Mouse (Mus musculus) forebrain, postnatal 0 days (tissue): ENCODE measurements around the gene Tubd1. TPM values are rescaled to one million over a fixed set of nuclear protein-coding genes. Genes with fewer than 3 reads are reported as not detected.

Experiments
- ATAC-seq: fragments of 200-750 bp; cut with Nextera tagmentation; 2 replicates; pipeline ENCODE4 v1.8.0; 2017; ENCODE audit warnings: mild to moderate bottlenecking, moderate library complexity
- DNase-seq: peaks from one replicate; pipeline ENCODE4 v3.0.0-alpha.2; 2015
- H3K27ac ChIP-seq: fragments of 300-500 bp; sonication (generic); 2 replicates; pipeline ENCODE4 v1.5.1; 2014; ENCODE audit warnings: low read depth, mild to moderate bottlenecking, antibody characterized with exemption, low read length, moderate library complexity, mixed read lengths
- H3K27me3 ChIP-seq: fragments of 300-500 bp; sonication (generic); 2 replicates; pipeline ENCODE4 v1.6.1; 2014; ENCODE audit warnings: mild to moderate bottlenecking, low read length, mixed read lengths; ENCODE audit not compliant: insufficient read depth
- H3K36me3 ChIP-seq: fragments of 300-500 bp; sonication (generic); 2 replicates; pipeline ENCODE4 v1.6.1; 2014; ENCODE audit warnings: mild to moderate bottlenecking, moderate library complexity; ENCODE audit not compliant: insufficient read depth
- H3K4me1 ChIP-seq: fragments of 300-500 bp; sonication (generic); 2 replicates; pipeline ENCODE4 v1.6.1; 2014; ENCODE audit warnings: antibody characterized with exemption; ENCODE audit not compliant: insufficient read depth
- H3K4me2 ChIP-seq: fragments of 300-500 bp; sonication (generic); 2 replicates; pipeline ENCODE4 v1.6.1; 2014; ENCODE audit warnings: low read depth, mild to moderate bottlenecking, moderate library complexity
- H3K4me3 ChIP-seq: fragments of 300-500 bp; sonication (generic); 2 replicates; pipeline ENCODE4 v1.5.1; 2014; ENCODE audit warnings: low read depth, low read length, mixed read lengths
- H3K9ac ChIP-seq: fragments of 300-500 bp; sonication (generic); 2 replicates; pipeline ENCODE4 v1.6.1; 2014; ENCODE audit warnings: mild to moderate bottlenecking
- H3K9me3 ChIP-seq: fragments of 300-500 bp; sonication (generic); 2 replicates; pipeline ENCODE4 v1.6.1; 2016; ENCODE audit warnings: low read length
- CTCF ChIP-seq: sonication (generic); IDR thresholded peaks from 2 replicates; pipeline ENCODE4 v1.5.1; 2016; ENCODE audit warnings: antibody characterized with exemption, control low read depth, low read depth
- WGBS: fragments of 180-500 bp; shearing (Covaris S2); extraction: QIAGEN DNeasy Blood & Tissue Kit; methylation state at CpG from one replicate; pipeline ENCODE4 v1.1.7; 2014; 5-methylcytosine and 5-hydroxymethylcytosine counted together
- polyA plus RNA-seq: library from polyadenylated mRNA; unstranded; fragments of >200 nt; fragmentation: Nextera tagmentation; extraction: Ambion mirVana; gene quantifications from 2 replicates; pipeline ENCODE4 v1.2.1, GENCODE M21; 2015
- total RNA-seq: library from RNA; depleted of rRNA; stranded (reverse); fragments of >200 nt; gene quantifications from 2 replicates; pipeline ENCODE4 v1.2.3, GENCODE M21; 2014

Gene Tubd1
- total and polyA plus RNA-seq, 2 experiments from 2014 or later: 3.1 to 8.0 TPM

- DNase-seq (no peak), ATAC-seq (no peak)
- no peaks in the 10 kb centered on the region for H3K4me1 ChIP-seq
- no peak overlapping the region for H3K27ac ChIP-seq
- no peak overlapping the region for H3K4me3 ChIP-seq
- 60% methylated on average over 10 of the region's 10 CpGs for WGBS
- no peak for TF ChIP-seq CTCF
- no peak overlapping the region for H3K4me2 ChIP-seq
- H3K27me3 ChIP-seq: no peaks in the 10 kb centered on the region
- no peak overlapping the region for H3K9ac ChIP-seq
- peaks cover 2% of the 10 kb centered on the region; the same call in 1 of the 2 replicates for H3K36me3 ChIP-seq
- no peaks in the 10 kb centered on the region for H3K9me3 ChIP-seq
These were observed 35.0 kb downstream of the Tubd1 start for GRCm38 (mm10) chr11:86579731-86580318.

- WGBS: 90% methylated on average over 9 of the region's 9 CpGs
- ATAC-seq: no peak
These were observed 35.7 kb downstream of the Tubd1 start for GRCm38 (mm10) chr11:86580319-86581113.

GRCm38 (mm10) chr11:86581250-86581753, 36.5 kb downstream of the Tubd1 start:
- Histone ChIP-seq H3K9me3 (no peaks in the 10 kb centered on the region), H3K27me3 (no peaks in the 10 kb centered on the region), H3K36me3 (peaks cover 5% of the 10 kb centered on the region; the same call in 1 of the 2 replicates), H3K27ac (no peak overlapping the region), H3K4me1 (no peaks in the 10 kb centered on the region), H3K4me2 (no peak overlapping the region), H3K4me3 (no peak overlapping the region), H3K9ac (no peak overlapping the region)
- ATAC-seq: no peak
- TF ChIP-seq CTCF: no peak
- 73% methylated on average over 11 of the region's 11 CpGs for whole genome bisulfite sequencing
- DNase-seq: no peak

More at GRCm38 (mm10) chr11:86580319-86581113, 35.7 kb downstream of the Tubd1 start:
- Histone ChIP-seq H3K4me3 (no peak overlapping the region), H3K4me2 (no peak overlapping the region), H3K9me3 (no peaks in the 10 kb centered on the region), H3K27me3 (no peaks in the 10 kb centered on the region), H3K36me3 (peaks cover 5% of the 10 kb centered on the region; the same call in 1 of the 2 replicates), H3K27ac (no peak overlapping the region), H3K9ac (no peak overlapping the region), H3K4me1 (no peaks in the 10 kb centered on the region)
- TF ChIP-seq CTCF: no peak
- DNase-seq: no peak

- no peak overlapping the region for H3K27ac ChIP-seq
- H3K36me3 ChIP-seq: peaks cover 5% of the 10 kb centered on the region; the same call in 1 of the 2 replicates
- no peaks in the 10 kb centered on the region for H3K4me1 ChIP-seq
- H3K9me3 ChIP-seq: no peaks in the 10 kb centered on the region
- 90% methylated on average over 12 of the region's 12 CpGs for WGBS
- DNase-seq (no peak), ATAC-seq (no peak)
- H3K9ac ChIP-seq: no peak overlapping the region
- H3K4me2 ChIP-seq: no peak overlapping the region
- no peaks in the 10 kb centered on the region for H3K27me3 ChIP-seq
- TF ChIP-seq CTCF: no peak
- no peak overlapping the region for H3K4me3 ChIP-seq
These were observed 37.3 kb downstream of the Tubd1 start for GRCm38 (mm10) chr11:86581943-86582542.

- WGBS: 90% methylated on average over 7 of the region's 7 CpGs
- no peaks in the 10 kb centered on the region for H3K9me3 ChIP-seq
- DNase-seq (no peak), ATAC-seq (no peak)
- no peak overlapping the region for H3K9ac ChIP-seq
- H3K4me1 ChIP-seq: no peaks in the 10 kb centered on the region
- no peak overlapping the region for H3K27ac ChIP-seq
- no peaks in the 10 kb centered on the region for H3K27me3 ChIP-seq
- TF ChIP-seq CTCF: no peak
- no peak overlapping the region for H3K4me2 ChIP-seq
- H3K36me3 ChIP-seq: peaks cover 5% of the 10 kb centered on the region; the same call in 1 of the 2 replicates
- H3K4me3 ChIP-seq: no peak overlapping the region
These were observed 37.9 kb downstream of the Tubd1 start for GRCm38 (mm10) chr11:86582543-86583260.

GRCm38 (mm10) chr11:86583313-86583825, 38.6 kb downstream of the Tubd1 start:
- 92% methylated on average over 3 of the region's 3 CpGs for WGBS
- TF ChIP-seq CTCF: no peak
- DNase-seq: no peak
- Histone ChIP-seq H3K27me3 (no peaks in the 10 kb centered on the region), H3K36me3 (peaks cover 5% of the 10 kb centered on the region; the same call in 1 of the 2 replicates), H3K27ac (no peak overlapping the region), H3K4me1 (no peaks in the 10 kb centered on the region), H3K4me3 (no peak overlapping the region), H3K9me3 (no peaks in the 10 kb centered on the region), H3K4me2 (no peak overlapping the region), H3K9ac (no peak overlapping the region)
- no peak for ATAC-seq
